In genomic region chr3:109871986-109872385, GRCm38 (mm10) we compare ENCODE assay signal across 16 mouse cellular contexts.
A peak's percentile ranks its signal among the peaks of the same experiment; 100 is the strongest.
DNase-seq lines count a peak whose midpoint lies in the region.
"Had no signal": no experiment of that assay in that cellular context is flagged by ENCODE, and none has a peak within 500 bp of the region (broad histone marks: within the 10 kb centered on the region; RNA-seq: fewer than 3 reads in every experiment).

No protein-coding gene starts in this region.

- DNase-seq in adrenal gland, postnatal 14 days = peak; percentile 45
- no peak for DNase-seq in adrenal gland, postnatal 4 days (ENCODE audit: low spot score in 2 of 2)
- DNase-seq in lung, postnatal 14 days = peak; percentile 3
- no peak for DNase-seq in lung, postnatal 36 days
- DNase-seq in R1 (ENCODE audit: low read depth, low spot score) = peak; percentile 3
- DNase-seq in gonadal fat pad, adult 2 months (ENCODE audit: low read depth) = peak; percentile 54
- no peak for DNase-seq in testis, postnatal 14 days (ENCODE audit: low spot score)
- no peak for DNase-seq in ovary, postnatal 36 days (ENCODE audit: low spot score)
- DNase-seq: cerebellum, adult 11-12 months; cerebellum, adult 9-11 months; embryo, embryonic 11 days; kidney, adult 18-20 months; kidney, postnatal 36 days; liver, embryonic 13.5 days; lung, adult 2 months; right cerebral cortex, postnatal 4 days had no signal

Comparison
In these comparisons a context has a peak if more than half of its experiments do, and no peak if none do; other contexts are left out.
1. DNase-seq: peak in adrenal gland, postnatal 14 days (single experiment), lung, postnatal 14 days (single experiment), R1 (single experiment) and gonadal fat pad, adult 2 months (single experiment); none in adrenal gland, postnatal 4 days (0 of 2), lung, postnatal 36 days (single experiment), testis, postnatal 14 days (single experiment) and ovary, postnatal 36 days (single experiment).